Mouse (Mus musculus): ENCODE results near the gene Tbx3. TPM values are rescaled to one million over a fixed set of nuclear protein-coding genes. Genes with fewer than 3 reads are reported as not detected.

The Tbx3 gene
- polyA plus RNA-seq, 1 experiment, result 3.1 TPM

GRCm38 (mm10) chr5:119662326-119662725 is 8.1 kb upstream of the Tbx3 start:
- Histone ChIP-seq H3K4me2 (ENCODE audit: low read depth) (no peak overlapping the region), H3K36me3 (ENCODE audit: control insufficient read depth, insufficient read depth) (no peaks in the 10 kb centered on the region), H3K79me2 (ENCODE audit: control insufficient read depth, insufficient read depth) (no peaks in the 10 kb centered on the region), H3ac (ENCODE audit: control insufficient read depth, insufficient read length) (no peak overlapping the region), H3K4me3 (no peak overlapping the region), H3K27me3 (ENCODE audit: control insufficient read depth, insufficient read depth, insufficient read length) (peaks cover 12% of the 10 kb centered on the region)
- TF ChIP-seq POLR2AphosphoS2 (IDR thresholded peaks at IDR 0.05; ENCODE audit: insufficient read length, low read depth) (no peak), REST (IDR thresholded peaks at IDR 0.05; ENCODE audit: insufficient read depth, insufficient read length) (no peak), POLR2A (IDR thresholded peaks at IDR 0.05; ENCODE audit: insufficient read length, low read depth) (no peak), USF1 (IDR thresholded peaks at IDR 0.05; ENCODE audit: low read depth) (no peak), E2F4 (IDR thresholded peaks at IDR 0.05; ENCODE audit: insufficient read depth) (no peak), CEBPB (IDR thresholded peaks at IDR 0.05; ENCODE audit: insufficient read depth, poor library complexity, severe bottlenecking) (no peak), SRF (IDR thresholded peaks at IDR 0.05; ENCODE audit: control insufficient read depth, insufficient read length, low read depth) (no peak), MYOG (IDR thresholded peaks at IDR 0.05; ENCODE audit: control insufficient read depth in 1 of 3, insufficient read depth in 1 of 3, insufficient read length in 2 of 3, low read depth in 2 of 3) (no peak), TCF12 (IDR thresholded peaks at IDR 0.05; ENCODE audit: insufficient read depth, poor library complexity, severe bottlenecking) (no peak), MYOD1 (IDR thresholded peaks at IDR 0.05; ENCODE audit: control insufficient read depth in 1 of 3, insufficient read length in 2 of 3, low read depth in 2 of 3) (no peak), TCF3 (IDR thresholded peaks at IDR 0.05; ENCODE audit: insufficient read length, low read depth) (no peak), MAX (IDR thresholded peaks at IDR 0.05; ENCODE audit: low read depth) (no peak)

- H3K36me3 ChIP-seq (ENCODE audit: control insufficient read depth, insufficient read depth), result no peaks in the 10 kb centered on the region
- no peak for TF ChIP-seq E2F4 (IDR thresholded peaks at IDR 0.05; ENCODE audit: insufficient read depth)
- TF ChIP-seq POLR2A (IDR thresholded peaks at IDR 0.05; ENCODE audit: insufficient read length, low read depth), result no peak
- no peak for TF ChIP-seq CEBPB (IDR thresholded peaks at IDR 0.05; ENCODE audit: insufficient read depth, poor library complexity, severe bottlenecking)
- no peak for TF ChIP-seq MAX (IDR thresholded peaks at IDR 0.05; ENCODE audit: low read depth)
- no peak for TF ChIP-seq REST (IDR thresholded peaks at IDR 0.05; ENCODE audit: insufficient read depth, insufficient read length)
- TF ChIP-seq TCF12 (IDR thresholded peaks at IDR 0.05; ENCODE audit: insufficient read depth, poor library complexity, severe bottlenecking), result no peak
- no peak for TF ChIP-seq MYOD1 (IDR thresholded peaks at IDR 0.05; ENCODE audit: control insufficient read depth in 1 of 3, insufficient read length in 2 of 3, low read depth in 2 of 3)
- TF ChIP-seq MYOG (IDR thresholded peaks at IDR 0.05; ENCODE audit: control insufficient read depth in 1 of 3, insufficient read depth in 1 of 3, insufficient read length in 2 of 3, low read depth in 2 of 3), result no peak
- TF ChIP-seq SRF (IDR thresholded peaks at IDR 0.05; ENCODE audit: control insufficient read depth, insufficient read length, low read depth), result no peak
- TF ChIP-seq USF1 (IDR thresholded peaks at IDR 0.05; ENCODE audit: low read depth), result no peak
- TF ChIP-seq TCF3 (IDR thresholded peaks at IDR 0.05; ENCODE audit: insufficient read length, low read depth), result no peak
- TF ChIP-seq POLR2AphosphoS2 (IDR thresholded peaks at IDR 0.05; ENCODE audit: insufficient read length, low read depth), result no peak
- no peak overlapping the region for H3K4me2 ChIP-seq (ENCODE audit: low read depth)
- H3K79me2 ChIP-seq (ENCODE audit: control insufficient read depth, insufficient read depth), result no peaks in the 10 kb centered on the region
- no peak overlapping the region for H3ac ChIP-seq (ENCODE audit: control insufficient read depth, insufficient read length)
- H3K27me3 ChIP-seq (ENCODE audit: control insufficient read depth, insufficient read depth, insufficient read length), result peaks cover 11% of the 10 kb centered on the region
- no peak overlapping the region for H3K4me3 ChIP-seq
These were observed 7.7 kb upstream of the Tbx3 start for GRCm38 (mm10) chr5:119662731-119663130.

GRCm38 (mm10) chr5:119663241-119663640 is 7.2 kb upstream of the Tbx3 start:
- H3K79me2 ChIP-seq (ENCODE audit: control insufficient read depth, insufficient read depth), result no peaks in the 10 kb centered on the region
- H3ac ChIP-seq (ENCODE audit: control insufficient read depth, insufficient read length), result no peak overlapping the region
- no peaks in the 10 kb centered on the region for H3K36me3 ChIP-seq (ENCODE audit: control insufficient read depth, insufficient read depth)
- peaks cover 5% of the 10 kb centered on the region for H3K27me3 ChIP-seq (ENCODE audit: control insufficient read depth, insufficient read depth, insufficient read length)
- TF ChIP-seq USF1 (IDR thresholded peaks at IDR 0.05; ENCODE audit: low read depth), result no peak
- no peak for TF ChIP-seq REST (IDR thresholded peaks at IDR 0.05; ENCODE audit: insufficient read depth, insufficient read length)
- no peak for TF ChIP-seq TCF3 (IDR thresholded peaks at IDR 0.05; ENCODE audit: insufficient read length, low read depth)
- no peak for TF ChIP-seq POLR2AphosphoS2 (IDR thresholded peaks at IDR 0.05; ENCODE audit: insufficient read length, low read depth)
- TF ChIP-seq E2F4 (IDR thresholded peaks at IDR 0.05; ENCODE audit: insufficient read depth), result no peak
- no peak for TF ChIP-seq MYOD1 (IDR thresholded peaks at IDR 0.05; ENCODE audit: control insufficient read depth in 1 of 3, insufficient read length in 2 of 3, low read depth in 2 of 3)
- no peak for TF ChIP-seq TCF12 (IDR thresholded peaks at IDR 0.05; ENCODE audit: insufficient read depth, poor library complexity, severe bottlenecking)
- no peak for TF ChIP-seq MYOG (IDR thresholded peaks at IDR 0.05; ENCODE audit: control insufficient read depth in 1 of 3, insufficient read depth in 1 of 3, insufficient read length in 2 of 3, low read depth in 2 of 3)
- no peak for TF ChIP-seq MAX (IDR thresholded peaks at IDR 0.05; ENCODE audit: low read depth)
- TF ChIP-seq CEBPB (IDR thresholded peaks at IDR 0.05; ENCODE audit: insufficient read depth, poor library complexity, severe bottlenecking), result no peak
- TF ChIP-seq SRF (IDR thresholded peaks at IDR 0.05; ENCODE audit: control insufficient read depth, insufficient read length, low read depth), result no peak
- TF ChIP-seq POLR2A (IDR thresholded peaks at IDR 0.05; ENCODE audit: insufficient read length, low read depth), result no peak
- no peak overlapping the region for H3K4me2 ChIP-seq (ENCODE audit: low read depth)
- H3K4me3 ChIP-seq, result no peak overlapping the region

- Histone ChIP-seq H3ac (ENCODE audit: control insufficient read depth, insufficient read length) (no peak overlapping the region), H3K4me3 (no peak overlapping the region), H3K79me2 (ENCODE audit: control insufficient read depth, insufficient read depth) (no peaks in the 10 kb centered on the region), H3K36me3 (ENCODE audit: control insufficient read depth, insufficient read depth) (no peaks in the 10 kb centered on the region), H3K27me3 (ENCODE audit: control insufficient read depth, insufficient read depth, insufficient read length) (peaks cover under 1% of the 10 kb centered on the region), H3K4me2 (ENCODE audit: low read depth) (no peak overlapping the region)
- TF ChIP-seq SRF (IDR thresholded peaks at IDR 0.05; ENCODE audit: control insufficient read depth, insufficient read length, low read depth), result no peak
- TF ChIP-seq POLR2AphosphoS2 (IDR thresholded peaks at IDR 0.05; ENCODE audit: insufficient read length, low read depth), result no peak
- TF ChIP-seq CEBPB (IDR thresholded peaks at IDR 0.05; ENCODE audit: insufficient read depth, poor library complexity, severe bottlenecking), result no peak
- no peak for TF ChIP-seq REST (IDR thresholded peaks at IDR 0.05; ENCODE audit: insufficient read depth, insufficient read length)
- no peak for TF ChIP-seq POLR2A (IDR thresholded peaks at IDR 0.05; ENCODE audit: insufficient read length, low read depth)
- TF ChIP-seq USF1 (IDR thresholded peaks at IDR 0.05; ENCODE audit: low read depth), result no peak
- TF ChIP-seq E2F4 (IDR thresholded peaks at IDR 0.05; ENCODE audit: insufficient read depth), result no peak
- TF ChIP-seq TCF3 (IDR thresholded peaks at IDR 0.05; ENCODE audit: insufficient read length, low read depth), result no peak
- TF ChIP-seq TCF12 (IDR thresholded peaks at IDR 0.05; ENCODE audit: insufficient read depth, poor library complexity, severe bottlenecking), result no peak
- TF ChIP-seq MYOD1 (IDR thresholded peaks at IDR 0.05; ENCODE audit: control insufficient read depth in 1 of 3, insufficient read length in 2 of 3, low read depth in 2 of 3), result no peak
- TF ChIP-seq MYOG (IDR thresholded peaks at IDR 0.05; ENCODE audit: control insufficient read depth in 1 of 3, insufficient read depth in 1 of 3, insufficient read length in 2 of 3, low read depth in 2 of 3), result no peak
- TF ChIP-seq MAX (IDR thresholded peaks at IDR 0.05; ENCODE audit: low read depth), result no peak
These were observed 6.7 kb upstream of the Tbx3 start for GRCm38 (mm10) chr5:119663747-119664146.

All from myocyte (in vitro differentiated cells).